In the genomic region with DNA sequence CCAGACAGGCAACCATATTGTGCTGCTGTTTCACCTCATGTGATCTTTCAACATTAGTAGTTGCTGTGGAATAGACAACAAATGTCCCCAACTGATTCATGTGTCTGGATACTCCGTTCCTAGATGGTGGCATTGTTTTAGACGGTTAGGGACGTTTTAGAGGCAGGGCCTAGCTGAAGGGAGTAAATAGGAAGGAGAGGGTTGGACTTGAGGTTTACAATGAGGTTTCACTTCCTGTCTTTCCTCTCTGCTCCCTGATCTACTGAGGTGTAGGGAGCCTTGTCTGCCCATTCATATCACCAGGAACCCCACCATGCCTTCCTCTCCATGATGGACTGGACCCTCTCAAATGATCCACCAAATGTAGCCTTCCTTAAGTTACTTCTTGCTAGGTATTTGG, we compare ENCODE assay signal across 23 mouse cellular contexts.
DNase-seq lines count a peak whose midpoint lies in the region; ATAC-seq lines count a peak whose summit lies in the region.
"Had no signal": no experiment of that assay in that cellular context is flagged by ENCODE, and none has a peak within 500 bp of the region (broad histone marks: within the 10 kb centered on the region; RNA-seq: fewer than 3 reads in every experiment).

No protein-coding gene starts in this region.

- H3K4me2 ChIP-seq in embryonic facial prominence, embryonic 14.5 days (ENCODE audit: low read depth, low read length): no peak overlapping the region
- H3K4me2 ChIP-seq: forebrain, embryonic 15.5 days; heart, embryonic 13.5 days; hindbrain, embryonic 14.5 days had no signal

- peak overlapping the region; percentile 46 for H3K27ac ChIP-seq in embryonic facial prominence, embryonic 14.5 days (replicated peaks; ENCODE audit: low read depth, low read length)
- H3K27ac ChIP-seq: forebrain, embryonic 15.5 days; heart, adult 2 months; heart, embryonic 10.5 days; heart, embryonic 13.5 days; hindbrain, embryonic 14.5 days had no signal

- H3K9ac ChIP-seq in embryonic facial prominence, embryonic 14.5 days (ENCODE audit: low read depth, low read length): no peak overlapping the region
- H3K9ac ChIP-seq: forebrain, embryonic 15.5 days; heart, embryonic 13.5 days; hindbrain, embryonic 14.5 days had no signal

- no peaks in the 10 kb centered on the region for H3K27me3 ChIP-seq in embryonic facial prominence, embryonic 14.5 days (replicated peaks; ENCODE audit: control insufficient read depth, insufficient read depth, low read length)
- H3K27me3 ChIP-seq: forebrain, embryonic 15.5 days; heart, embryonic 13.5 days had no signal

- peaks cover 25% of the 10 kb centered on the region for H3K4me1 ChIP-seq in embryonic facial prominence, embryonic 14.5 days (ENCODE audit: control insufficient read depth, insufficient read depth, low read length)
- H3K4me1 ChIP-seq: forebrain, embryonic 15.5 days had no signal

- H3K4me3 ChIP-seq in embryonic facial prominence, embryonic 14.5 days (ENCODE audit: low read depth, low read length): no peak overlapping the region
- H3K4me3 ChIP-seq: forebrain, embryonic 15.5 days; heart, adult 2 months; heart, embryonic 10.5 days; heart, embryonic 13.5 days had no signal

- H3K36me3 ChIP-seq in embryonic facial prominence, embryonic 14.5 days (ENCODE audit: control insufficient read depth, insufficient read depth, low read length): no peaks in the 10 kb centered on the region
- H3K36me3 ChIP-seq: forebrain, embryonic 15.5 days; heart, embryonic 10.5 days; heart, embryonic 13.5 days had no signal

- 93% methylated on average over 3 of the region's 3 CpGs for WGBS in embryonic facial prominence, embryonic 14.5 days

- peak; percentile 6 for DNase-seq in A20 (ENCODE audit: low read depth, low spot score)
- DNase-seq in embryonic facial prominence, embryonic 14.5 days (ENCODE audit: low spot score): no peak
- DNase-seq in embryo, embryonic 10.5 days (ENCODE audit: low spot score): no peak
- no peak for DNase-seq in embryo, embryonic 11 days
- DNase-seq: adrenal gland, adult 2 months; adrenal gland, postnatal 14 days; cerebellum, adult 11 months; cerebellum, adult 2 months; cerebellum, adult 9-11 months; cerebellum, postnatal 25 days; gastrocnemius, postnatal 25 days; heart, adult 2 months; heart, postnatal 14 days; heart, postnatal 4 days; kidney, adult 11 months had no signal

- H3K9me3 ChIP-seq in embryonic facial prominence, embryonic 14.5 days (ENCODE audit: control insufficient read depth, low read length): no peaks in the 10 kb centered on the region
- H3K9me3 ChIP-seq: forebrain, embryonic 15.5 days; heart, embryonic 10.5 days; heart, embryonic 13.5 days had no signal

- no peak for ATAC-seq in embryonic facial prominence, embryonic 14.5 days (ENCODE audit: low read depth)
- peak; percentile 83 for ATAC-seq in granulocyte monocyte progenitor cell, adult 5-6 weeks (replicated peaks; ENCODE audit: poor library complexity, severe bottlenecking)
- peak; percentile 69 for ATAC-seq in megakaryocyte progenitor cell, adult 5-6 weeks (replicated peaks; ENCODE audit: poor library complexity)
- no peak for ATAC-seq in erythroblast, adult 5-6 weeks (replicated peaks; ENCODE audit: low FRiP score, poor library complexity, severe bottlenecking)
- ATAC-seq: CD4-positive, CD25-positive, alpha-beta regulatory T cell, adult 4 months; forebrain, embryonic 15.5 days had no signal

Comparison
In these comparisons a context has a peak if more than half of its experiments do, and no peak if none do; other contexts are left out.
1. ATAC-seq: peak in granulocyte monocyte progenitor cell, adult 5-6 weeks (single experiment) and megakaryocyte progenitor cell, adult 5-6 weeks (single experiment); none in embryonic facial prominence, embryonic 14.5 days (single experiment) and erythroblast, adult 5-6 weeks (single experiment).